Mouse (Mus musculus): ENCODE measurements around the gene Ppp2r5a. TPM values are rescaled to one million over a fixed set of nuclear protein-coding genes. Genes with fewer than 3 reads are reported as not detected.

The Ppp2r5a gene
- polyA plus RNA-seq, 1 experiment from 2014 or later: 27.1 TPM

- 0 out of 2 replicates have a peak overlapping the region, but pooled peaks have one; percentile 68 for H3K9ac ChIP-seq (replicated peaks)
- H3K4me3 ChIP-seq (ENCODE audit: low read depth, low read length): no peak overlapping the region
- WGBS (ENCODE audit: insufficient replicate concordance): 40% methylated on average over 4 of the region's 4 CpGs
- H3K4me1 ChIP-seq (ENCODE audit: insufficient read depth): peaks cover 53% of the 10 kb centered on the region
- H3K27me3 ChIP-seq (ENCODE audit: insufficient read depth, low read length): no peaks in the 10 kb centered on the region
- H3K4me2 ChIP-seq (ENCODE audit: low read depth, low read length): peak overlapping the region; percentile 54
- TF ChIP-seq CTCF (IDR thresholded peaks at IDR 0.05; ENCODE audit: low read depth): no peak
- TF ChIP-seq EP300 (IDR thresholded peaks at IDR 0.05; ENCODE audit: low read depth): no peak
- ATAC-seq (0 out of 2 replicates have a peak, but pooled peaks have one; percentile 11), DNase-seq (no peak)
- H3K27ac ChIP-seq (ENCODE audit: low read depth): peak overlapping the region; percentile 96
- no peaks in the 10 kb centered on the region for H3K9me3 ChIP-seq (ENCODE audit: low read length)
- H3K36me3 ChIP-seq (replicated peaks; ENCODE audit: insufficient read depth, low read length): no peaks in the 10 kb centered on the region
Measured at GRCm38 (mm10) chr1:191422164-191422563, 19.1 kb upstream of the Ppp2r5a start.

GRCm38 (mm10) chr1:191421426-191421999 is 18.4 kb upstream of the Ppp2r5a start:
- Histone ChIP-seq H3K27ac (ENCODE audit: low read depth) (peak overlapping the region; percentile 96), H3K4me1 (ENCODE audit: insufficient read depth) (peaks cover 56% of the 10 kb centered on the region)

GRCm38 (mm10) chr1:191420930-191421404 is 17.9 kb upstream of the Ppp2r5a start:
- peak; percentile 51 for DNase-seq
- Histone ChIP-seq H3K36me3 (replicated peaks; ENCODE audit: insufficient read depth, low read length) (no peaks in the 10 kb centered on the region), H3K9me3 (ENCODE audit: low read length) (no peaks in the 10 kb centered on the region), H3K27me3 (ENCODE audit: insufficient read depth, low read length) (no peaks in the 10 kb centered on the region), H3K27ac (ENCODE audit: low read depth) (peak overlapping the region; percentile 96), H3K4me1 (ENCODE audit: insufficient read depth) (peaks cover 60% of the 10 kb centered on the region), H3K4me2 (ENCODE audit: low read depth, low read length) (peak overlapping the region; percentile 54), H3K9ac (replicated peaks) (peak overlapping the region; percentile 68), H3K4me3 (ENCODE audit: low read depth, low read length) (no peak overlapping the region; the same call in 1 of the 2 replicates)
- ATAC-seq: peak; percentile 56
- TF ChIP-seq EP300 (IDR thresholded peaks at IDR 0.05; ENCODE audit: low read depth) (0 out of 2 replicates have a peak, but pooled peaks have one; percentile 47), CTCF (IDR thresholded peaks at IDR 0.05; ENCODE audit: low read depth) (no peak)
- 6% methylated on average over 6 of the region's 6 CpGs for WGBS (ENCODE audit: insufficient replicate concordance)

More at GRCm38 (mm10) chr1:191421426-191421999, 18.4 kb upstream of the Ppp2r5a start:
- Histone ChIP-seq H3K9ac (replicated peaks) (peak overlapping the region; percentile 68), H3K36me3 (replicated peaks; ENCODE audit: insufficient read depth, low read length) (no peaks in the 10 kb centered on the region), H3K9me3 (ENCODE audit: low read length) (no peaks in the 10 kb centered on the region), H3K4me3 (ENCODE audit: low read depth, low read length) (no peak overlapping the region), H3K27me3 (ENCODE audit: insufficient read depth, low read length) (no peaks in the 10 kb centered on the region), H3K4me2 (ENCODE audit: low read depth, low read length) (peak overlapping the region; percentile 54)
- 11% methylated on average over 1 of the region's 1 CpGs for WGBS (ENCODE audit: insufficient replicate concordance)
- 0 out of 2 replicates have a peak, but pooled peaks have one; percentile 7 for TF ChIP-seq EP300 (IDR thresholded peaks at IDR 0.05; ENCODE audit: low read depth)
- TF ChIP-seq CTCF (IDR thresholded peaks at IDR 0.05; ENCODE audit: low read depth): no peak
- peak; percentile 36 for DNase-seq
- no peak for ATAC-seq

- no peaks in the 10 kb centered on the region for H3K9me3 ChIP-seq (ENCODE audit: low read length)
- H3K36me3 ChIP-seq (replicated peaks; ENCODE audit: insufficient read depth, low read length): no peaks in the 10 kb centered on the region
- H3K4me1 ChIP-seq (ENCODE audit: insufficient read depth): peaks cover 62% of the 10 kb centered on the region
- ATAC-seq (peak; percentile 67), DNase-seq (peak; percentile 49)
- WGBS (ENCODE audit: insufficient replicate concordance): 33% methylated on average over 8 of the region's 8 CpGs
- H3K27me3 ChIP-seq (ENCODE audit: insufficient read depth, low read length): no peaks in the 10 kb centered on the region
- H3K27ac ChIP-seq (ENCODE audit: low read depth): peak overlapping the region; percentile 96
- H3K9ac ChIP-seq (replicated peaks): peak overlapping the region; percentile 68
- peak overlapping the region; percentile 54 for H3K4me2 ChIP-seq (ENCODE audit: low read depth, low read length)
- no peak overlapping the region for H3K4me3 ChIP-seq (ENCODE audit: low read depth, low read length)
- TF ChIP-seq CTCF (IDR thresholded peaks at IDR 0.05; ENCODE audit: low read depth): no peak
- TF ChIP-seq EP300 (IDR thresholded peaks at IDR 0.05; ENCODE audit: low read depth): 0 out of 2 replicates have a peak, but pooled peaks have one; percentile 40
Measured at GRCm38 (mm10) chr1:191419991-191420751, 17.1 kb upstream of the Ppp2r5a start.

- WGBS (ENCODE audit: insufficient replicate concordance): 54% methylated on average over 6 of the region's 6 CpGs
- ATAC-seq: no peak
- peak overlapping the region; percentile 67 for H3K27ac ChIP-seq (ENCODE audit: low read depth)
Measured at GRCm38 (mm10) chr1:191419421-191419820, 16.3 kb upstream of the Ppp2r5a start.

GRCm38 (mm10) chr1:191418936-191419335 is 15.9 kb upstream of the Ppp2r5a start:
- no peak for ATAC-seq
- peaks cover 53% of the 10 kb centered on the region for H3K4me1 ChIP-seq (ENCODE audit: insufficient read depth)

More at GRCm38 (mm10) chr1:191419421-191419820, 16.3 kb upstream of the Ppp2r5a start:
- Histone ChIP-seq H3K9ac (replicated peaks) (no peak overlapping the region), H3K4me1 (ENCODE audit: insufficient read depth) (peaks cover 55% of the 10 kb centered on the region), H3K4me3 (ENCODE audit: low read depth, low read length) (no peak overlapping the region), H3K36me3 (replicated peaks; ENCODE audit: insufficient read depth, low read length) (no peaks in the 10 kb centered on the region), H3K9me3 (ENCODE audit: low read length) (no peaks in the 10 kb centered on the region), H3K27me3 (ENCODE audit: insufficient read depth, low read length) (no peaks in the 10 kb centered on the region), H3K4me2 (ENCODE audit: low read depth, low read length) (no peak overlapping the region)
- no peak for DNase-seq
- TF ChIP-seq CTCF (IDR thresholded peaks at IDR 0.05; ENCODE audit: low read depth): no peak
- TF ChIP-seq EP300 (IDR thresholded peaks at IDR 0.05; ENCODE audit: low read depth): no peak

More at GRCm38 (mm10) chr1:191418936-191419335, 15.9 kb upstream of the Ppp2r5a start:
- Histone ChIP-seq H3K27me3 (ENCODE audit: insufficient read depth, low read length) (no peaks in the 10 kb centered on the region), H3K27ac (ENCODE audit: low read depth) (peak overlapping the region; percentile 67), H3K36me3 (replicated peaks; ENCODE audit: insufficient read depth, low read length) (no peaks in the 10 kb centered on the region), H3K4me2 (ENCODE audit: low read depth, low read length) (no peak overlapping the region), H3K9ac (replicated peaks) (no peak overlapping the region), H3K4me3 (ENCODE audit: low read depth, low read length) (no peak overlapping the region), H3K9me3 (ENCODE audit: low read length) (no peaks in the 10 kb centered on the region)
- 40% methylated on average over 4 of the region's 4 CpGs for WGBS (ENCODE audit: insufficient replicate concordance)
- TF ChIP-seq EP300 (IDR thresholded peaks at IDR 0.05; ENCODE audit: low read depth): no peak
- no peak for TF ChIP-seq CTCF (IDR thresholded peaks at IDR 0.05; ENCODE audit: low read depth)
- no peak for DNase-seq
